Mouse (Mus musculus) lung, postnatal 25 days (tissue): ENCODE measurements at regions not wholly inside any gene's neighbourhood (a gene's known extent, or its start where the extent isn't known, plus 50 kb on each side); places are given as distances from the start of the nearest gene placed in this dataset.
A peak's percentile ranks its signal among the peaks of the same experiment; 100 is the strongest.

ENCODE experiments used
- DNase-seq: peaks from one replicate; pipeline ENCODE4 v3.0.0; 2022; ENCODE audit warnings: low spot score

GRCm38 (mm10) chrX:11907167-11907566 lies 253.0 kb downstream of the Bcor start:
- no peak for DNase-seq

DNA sequence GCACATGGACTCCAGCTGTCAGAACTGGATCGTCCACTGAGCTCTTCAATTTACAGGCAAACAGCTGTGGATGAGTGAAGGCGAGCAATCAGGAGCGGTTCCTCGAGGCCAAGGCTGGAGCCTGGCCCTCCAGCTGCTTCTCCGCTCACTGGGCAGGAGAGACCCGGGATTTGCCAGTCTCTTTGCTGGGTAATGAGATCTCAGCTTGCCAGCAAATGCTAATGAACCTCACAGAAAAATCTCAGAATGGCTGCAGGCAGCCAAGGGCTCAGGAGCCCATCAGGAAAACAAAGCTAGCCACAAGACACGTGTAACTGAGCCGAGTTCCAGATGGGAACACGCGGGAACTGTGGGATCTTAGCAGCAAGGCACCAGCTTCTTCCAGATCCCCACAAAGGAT lies 244.2 kb downstream of the Bcor start:
- DNase-seq: no peak

DNA sequence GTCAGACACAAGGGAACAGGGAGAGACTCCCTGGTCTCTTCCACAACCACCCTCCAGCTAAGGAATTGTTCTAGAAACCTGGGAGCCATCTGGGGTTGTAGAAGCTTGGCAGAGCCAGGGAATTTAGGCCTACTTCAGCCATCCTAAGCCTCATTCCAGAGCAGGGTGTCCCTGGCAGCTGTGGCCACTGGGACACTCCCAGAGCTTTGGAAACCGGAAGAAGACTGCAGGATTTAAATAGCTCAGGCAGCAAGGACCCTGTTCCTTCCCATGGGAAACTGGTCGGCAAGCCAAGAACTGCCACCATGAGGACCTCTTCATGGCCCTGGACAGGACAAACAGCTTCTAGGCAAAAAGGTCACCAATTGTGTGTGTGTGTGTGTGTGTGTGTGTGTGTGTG lies 239.9 kb downstream of the Bcor start:
- DNase-seq: peak; percentile 50

GRCm38 (mm10) chrX:11924639-11925302 lies 235.4 kb downstream of the Bcor start:
- DNase-seq: no peak

DNA sequence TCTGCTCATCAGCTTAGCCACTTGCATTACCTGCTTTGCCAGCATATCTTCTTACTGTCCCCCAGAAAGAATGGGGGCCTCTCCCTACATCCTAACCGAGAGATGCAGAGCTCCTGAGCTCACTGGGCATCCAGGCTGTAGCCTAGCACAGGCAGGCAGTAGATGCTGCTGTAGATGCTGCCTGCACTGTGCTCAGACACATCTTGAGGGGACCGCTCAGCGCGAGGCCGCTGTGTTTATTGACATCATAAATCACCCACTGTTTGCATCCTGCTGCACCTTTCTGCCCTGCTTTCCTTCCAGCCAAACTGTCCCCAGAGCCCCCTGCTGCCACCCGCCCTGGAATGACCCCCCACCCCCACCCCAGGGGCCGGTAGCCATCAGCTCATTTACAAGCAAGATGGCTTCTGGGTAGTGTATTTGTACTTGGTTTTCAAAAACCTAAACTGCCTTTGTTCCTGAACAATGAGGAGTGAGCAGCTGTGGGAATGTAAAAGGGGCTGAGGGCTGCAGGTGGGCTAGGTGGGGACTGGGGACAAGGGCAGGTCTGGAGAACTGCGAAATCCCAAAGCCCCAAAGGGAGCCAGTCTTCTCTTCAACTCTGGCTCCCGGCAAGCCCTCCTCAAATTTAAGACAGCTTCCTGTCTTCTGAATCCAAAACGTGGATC lies 233.2 kb downstream of the Bcor start:
- no peak for DNase-seq

DNA sequence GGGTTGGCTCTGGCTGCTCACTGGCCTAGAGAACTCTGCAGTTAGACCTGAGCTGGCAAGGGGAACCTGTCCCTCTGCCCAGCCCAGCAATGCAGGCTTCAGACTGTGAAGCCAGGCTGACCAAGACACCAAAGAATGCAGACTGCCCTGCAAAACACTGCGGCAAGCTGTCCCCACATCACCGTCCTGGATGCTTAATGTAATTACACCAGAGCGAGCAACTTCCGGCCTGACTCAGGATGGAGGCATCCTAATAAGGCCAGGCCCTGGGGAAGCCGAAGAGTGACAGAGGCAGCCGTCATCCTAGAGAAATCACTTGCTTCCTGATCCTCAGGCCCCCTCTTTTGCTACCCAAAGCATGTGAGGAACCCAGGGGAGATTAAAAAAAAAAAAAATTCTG lies 230.7 kb downstream of the Bcor start:
- DNase-seq: no peak

DNA sequence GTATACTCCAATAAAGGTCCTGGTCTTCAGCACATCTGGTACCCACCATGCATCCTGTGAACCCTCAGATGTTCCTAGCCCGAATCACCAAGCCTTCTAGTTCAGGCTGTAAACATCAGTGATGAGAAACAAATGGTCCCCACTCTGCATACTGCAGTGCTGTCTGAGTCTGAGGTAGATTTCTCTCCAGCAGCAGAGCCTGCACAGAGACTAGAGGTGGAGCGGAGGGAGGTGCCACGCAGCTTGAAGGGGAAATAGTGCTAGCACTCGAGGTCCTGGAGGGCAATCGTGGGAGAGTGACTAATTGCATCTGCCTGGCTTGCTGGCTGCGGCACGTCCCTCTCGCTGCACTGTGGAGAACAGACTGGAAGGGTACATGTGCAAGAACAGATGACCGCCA lies 228.7 kb downstream of the Bcor start:
- DNase-seq: no peak

DNA sequence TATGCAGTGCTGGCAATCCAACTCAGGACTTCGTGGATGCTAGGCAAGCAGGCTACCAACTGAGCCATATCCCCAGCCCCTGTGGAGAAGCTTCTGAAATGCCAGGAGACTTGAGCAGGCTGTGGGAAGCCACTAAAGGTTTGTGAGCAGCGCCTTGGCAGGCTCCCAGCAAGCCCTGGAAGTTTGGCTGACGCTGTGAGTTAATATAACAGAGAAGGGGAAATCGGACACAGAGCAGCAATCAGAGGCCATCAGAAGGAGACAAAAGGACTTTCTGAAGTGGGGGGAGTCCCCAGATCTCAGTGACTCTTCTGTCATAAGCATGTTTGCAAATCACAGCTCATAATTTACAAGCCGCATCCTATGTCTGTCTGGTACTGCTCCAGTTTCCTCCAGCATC lies 224.8 kb downstream of the Bcor start:
- DNase-seq: peak; percentile 24

GRCm38 (mm10) chrX:11940246-11940645 lies 219.9 kb downstream of the Bcor start:
- no peak for DNase-seq

GRCm38 (mm10) chrX:11943367-11943766 lies 216.8 kb downstream of the Bcor start:
- DNase-seq: peak; percentile 43

GRCm38 (mm10) chrX:11944574-11944973 lies 215.6 kb downstream of the Bcor start:
- DNase-seq: no peak

GRCm38 (mm10) chrX:11945280-11945679 lies 214.9 kb downstream of the Bcor start:
- DNase-seq: no peak

DNA sequence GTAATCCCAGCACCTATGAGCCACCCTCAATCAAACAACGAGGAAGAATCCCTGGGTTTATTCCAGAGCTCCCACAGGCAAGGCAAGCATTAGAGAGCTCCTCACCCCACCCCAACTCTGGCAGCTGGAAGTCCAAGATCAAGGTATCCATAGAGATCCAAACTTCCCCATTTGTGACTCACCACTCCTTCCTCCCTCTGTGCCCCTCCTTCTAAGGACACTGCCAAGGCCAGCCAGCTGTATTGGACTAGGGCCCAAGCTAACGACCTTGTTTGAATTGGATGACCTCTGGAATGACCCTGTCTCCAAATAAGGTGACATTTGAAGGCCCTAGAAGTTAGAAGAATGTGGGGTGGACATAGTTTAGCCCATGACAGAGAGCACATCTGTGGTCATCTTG lies 208.0 kb downstream of the Bcor start:
- DNase-seq: peak; percentile 43

DNA sequence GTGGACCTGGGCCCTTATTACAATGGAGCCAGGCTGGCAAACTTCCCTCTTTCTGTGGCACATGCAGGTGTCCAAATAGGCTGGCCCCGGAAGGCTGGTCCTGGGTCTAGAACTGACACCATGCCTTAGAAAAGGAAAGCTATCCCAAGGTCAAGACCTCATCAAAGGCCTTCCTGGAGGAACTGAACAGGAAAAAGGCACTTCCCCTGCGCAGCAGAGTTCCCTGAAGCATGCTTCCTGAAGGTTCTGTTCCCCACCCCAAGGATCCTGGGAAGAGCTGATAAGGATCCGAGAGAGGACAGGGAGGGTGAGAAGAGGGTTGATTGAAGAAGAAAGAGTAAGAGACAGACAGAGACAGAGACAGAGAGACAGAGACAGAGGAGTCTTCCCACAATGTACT lies 204.0 kb downstream of the Bcor start:
- DNase-seq: no peak

- DNase-seq: no peak
Measured at GRCm38 (mm10) chrX:11957011-11957410, 203.1 kb downstream of the Bcor start.

DNA sequence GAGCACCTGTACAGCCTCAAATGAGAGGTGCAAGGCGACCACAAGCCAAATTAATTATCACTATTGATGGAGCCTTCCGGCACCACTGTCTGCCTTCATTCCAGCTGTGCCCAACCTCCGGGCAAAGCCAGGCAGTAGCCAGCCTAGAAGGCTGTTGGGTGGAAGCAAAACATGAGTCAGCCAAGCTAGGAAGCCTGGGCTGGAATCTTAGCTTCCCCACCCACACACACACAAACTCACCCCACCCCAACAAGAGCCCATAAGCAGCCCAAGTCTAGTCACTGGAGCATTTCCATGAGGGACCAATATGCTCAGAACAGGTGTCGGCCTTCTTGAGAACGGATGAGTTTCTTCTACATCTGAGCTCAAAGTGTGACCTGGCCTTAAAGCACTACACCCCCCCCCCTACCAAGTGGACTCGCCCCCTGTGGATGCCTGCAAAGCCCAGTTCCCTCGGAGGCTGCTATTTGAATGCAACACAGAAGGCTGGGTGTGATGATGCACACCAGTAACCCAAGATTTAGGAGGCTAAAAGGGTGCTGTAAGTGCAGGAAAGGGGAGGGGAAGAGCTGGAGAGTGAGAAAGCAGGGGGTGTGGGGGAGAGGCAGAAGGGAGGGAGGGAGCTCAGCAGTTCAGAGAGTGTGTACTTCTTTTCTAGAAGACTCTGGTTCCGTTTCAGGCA lies 200.1 kb downstream of the Bcor start:
- DNase-seq: no peak

DNA sequence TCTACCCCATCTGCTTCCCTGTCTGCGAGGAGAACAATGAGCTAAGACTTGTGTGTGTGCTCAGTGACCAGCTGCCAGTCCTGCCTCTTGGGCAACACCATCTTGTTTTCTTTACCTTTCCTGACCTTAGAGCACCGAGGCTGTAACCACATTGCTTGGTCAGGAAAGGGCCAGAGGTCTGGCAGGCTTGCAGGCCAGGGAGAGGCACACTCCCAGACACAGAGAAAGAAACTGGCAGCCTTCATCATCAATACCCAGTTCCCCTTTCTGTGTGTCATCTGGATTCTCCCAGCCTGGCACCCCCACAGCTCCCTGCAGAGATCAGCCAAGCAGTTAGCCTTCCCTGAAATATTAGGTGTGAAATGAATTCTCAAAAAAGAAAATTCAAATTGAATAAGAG lies 198.8 kb downstream of the Bcor start:
- DNase-seq: peak; percentile 10

DNA sequence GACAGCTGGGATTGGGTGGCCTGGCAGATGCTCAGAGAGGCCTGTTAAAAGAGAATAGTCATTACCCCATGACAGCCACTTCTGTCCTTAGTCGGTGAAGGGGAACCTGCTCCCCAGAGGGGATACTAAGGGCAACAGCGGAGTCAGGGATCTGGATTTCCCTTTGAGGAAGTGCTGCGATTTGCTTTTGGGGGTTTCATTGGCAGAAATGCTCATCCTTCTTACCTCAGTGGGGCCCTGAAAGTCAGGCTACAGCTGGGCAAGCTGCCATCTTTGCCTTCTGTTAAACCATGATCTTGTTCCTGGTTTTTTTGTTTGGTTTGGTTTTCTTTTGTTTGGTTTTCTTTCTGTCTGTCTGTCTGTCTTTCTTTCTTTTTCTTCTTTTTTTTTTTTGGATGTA lies 195.7 kb downstream of the Bcor start:
- DNase-seq: no peak

- no peak for DNase-seq
Measured at GRCm38 (mm10) chrX:11978679-11979078, 181.5 kb downstream of the Bcor start.

DNA sequence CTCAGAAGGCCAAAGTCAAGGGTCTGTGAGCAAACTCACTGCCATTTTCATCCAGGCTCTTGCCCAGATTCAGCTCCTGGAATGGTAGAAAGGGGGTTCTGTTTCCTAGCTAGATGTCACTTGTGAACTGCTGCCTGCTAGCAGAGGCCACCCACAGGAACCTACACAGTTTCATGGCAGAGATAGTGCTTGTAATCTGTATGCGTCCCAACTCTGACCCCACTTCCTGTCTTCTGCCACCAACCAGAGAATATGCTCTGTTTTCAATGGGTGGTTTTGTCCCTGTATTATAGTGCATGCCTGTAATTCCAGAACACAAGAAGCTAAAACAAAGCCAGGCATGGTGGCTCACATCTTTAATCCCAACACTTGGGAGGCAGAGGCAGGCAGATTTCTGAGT lies 176.9 kb downstream of the Bcor start:
- DNase-seq: no peak
